31 mouse cellular contexts compared by ENCODE assay signal in genomic region chr19:11482684-11483083, GRCm38 (mm10). TPM values are rescaled to one million over a fixed set of nuclear protein-coding genes. Genes with fewer than 3 reads are reported as not detected.
"Had no signal": no experiment of that assay in that cellular context is flagged by ENCODE, and none has a peak within 500 bp of the region (broad histone marks: within the 10 kb centered on the region; RNA-seq: fewer than 3 reads in every experiment).

No protein-coding gene starts in this region.

- H3K4me1 ChIP-seq: embryonic facial prominence, embryonic 10.5 days; embryonic facial prominence, embryonic 12.5 days; embryonic facial prominence, embryonic 13.5 days; embryonic facial prominence, embryonic 15.5 days; forebrain, embryonic 10.5 days; forebrain, embryonic 12.5 days; forebrain, embryonic 13.5 days; forebrain, embryonic 15.5 days had no signal

- ATAC-seq: forebrain, embryonic 13.5 days; forebrain, embryonic 14.5 days; forebrain, embryonic 15.5 days; forebrain, embryonic 16.5 days; forebrain, postnatal 0 days had no signal

- H3K9ac ChIP-seq: embryonic facial prominence, embryonic 12.5 days; embryonic facial prominence, embryonic 13.5 days; embryonic facial prominence, embryonic 15.5 days; forebrain, embryonic 12.5 days; forebrain, embryonic 13.5 days; forebrain, embryonic 15.5 days; forebrain, postnatal 0 days had no signal

- H3K4me3 ChIP-seq: embryonic facial prominence, embryonic 10.5 days; embryonic facial prominence, embryonic 12.5 days; embryonic facial prominence, embryonic 13.5 days; embryonic facial prominence, embryonic 15.5 days; erythroblast, embryonic 14.5 days; forebrain, embryonic 10.5 days; forebrain, embryonic 12.5 days; forebrain, embryonic 13.5 days; forebrain, embryonic 15.5 days; gastrocnemius, adult 2 months; heart, adult 2 months had no signal

- H3K27ac ChIP-seq: embryonic facial prominence, embryonic 10.5 days; embryonic facial prominence, embryonic 12.5 days; embryonic facial prominence, embryonic 13.5 days; embryonic facial prominence, embryonic 15.5 days; forebrain, embryonic 10.5 days; forebrain, embryonic 12.5 days; forebrain, embryonic 13.5 days; forebrain, embryonic 15.5 days; gastrocnemius, adult 2 months; heart, adult 2 months had no signal

- H3K27me3 ChIP-seq: embryonic facial prominence, embryonic 12.5 days; embryonic facial prominence, embryonic 13.5 days; embryonic facial prominence, embryonic 15.5 days; forebrain, embryonic 12.5 days; forebrain, embryonic 13.5 days; forebrain, embryonic 15.5 days had no signal

- DNase-seq: cerebellum, adult 9-11 months; cerebellum, postnatal 10 days; cerebellum, postnatal 14 days; cerebellum, postnatal 25 days; cerebellum, postnatal 36 days; embryo, embryonic 11 days; forebrain, postnatal 0 days; gastrocnemius, adult 2 months; gastrocnemius, postnatal 10 days; gastrocnemius, postnatal 14 days; gastrocnemius, postnatal 25 days; gastrocnemius, postnatal 36 days; heart, adult 11 months; heart, adult 18-20 months; heart, adult 2 months had no signal

- H3K4me2 ChIP-seq: embryonic facial prominence, embryonic 12.5 days; embryonic facial prominence, embryonic 13.5 days; embryonic facial prominence, embryonic 15.5 days; forebrain, embryonic 12.5 days; forebrain, embryonic 13.5 days; forebrain, embryonic 15.5 days had no signal

- H3K9me3 ChIP-seq: embryonic facial prominence, embryonic 10.5 days; embryonic facial prominence, embryonic 12.5 days; embryonic facial prominence, embryonic 13.5 days; embryonic facial prominence, embryonic 15.5 days; forebrain, embryonic 10.5 days; forebrain, embryonic 12.5 days; forebrain, embryonic 13.5 days; forebrain, embryonic 15.5 days had no signal

- H3K36me3 ChIP-seq: embryonic facial prominence, embryonic 10.5 days; embryonic facial prominence, embryonic 12.5 days; embryonic facial prominence, embryonic 13.5 days; embryonic facial prominence, embryonic 15.5 days; forebrain, embryonic 10.5 days; forebrain, embryonic 12.5 days; forebrain, embryonic 15.5 days had no signal

RNA-seq across cellular contexts. Expression of gene Gm8369, which starts 3.1 kb away (rescaled TPM):
- polyA plus RNA-seq: embryonic facial prominence, embryonic 10.5 days; embryonic facial prominence, embryonic 11.5 days; embryonic facial prominence, embryonic 12.5 days; embryonic facial prominence, embryonic 13.5 days; embryonic facial prominence, embryonic 14.5 days; erythroblast, embryonic 14.5 days; forebrain, embryonic 10.5 days; forebrain, embryonic 11.5 days; forebrain, embryonic 12.5 days; forebrain, embryonic 13.5 days; forebrain, embryonic 14.5 days; forebrain, embryonic 15.5 days; forebrain, embryonic 16.5 days had no signal

RNA-seq across cellular contexts. Expression of gene Ms4a6c, which starts 13.5 kb away (rescaled TPM):
- polyA plus RNA-seq: erythroblast, embryonic 14.5 days had no signal

RNA-seq across cellular contexts. Expression of gene Ms4a6b, which starts 33.6 kb away (rescaled TPM):
- polyA plus RNA-seq: erythroblast, embryonic 14.5 days had no signal

RNA-seq across cellular contexts. Expression of gene Ms4a4b, which starts 39.3 kb away (rescaled TPM):
- polyA plus RNA-seq: embryonic facial prominence, embryonic 10.5 days; embryonic facial prominence, embryonic 11.5 days; embryonic facial prominence, embryonic 12.5 days; embryonic facial prominence, embryonic 15.5 days; forebrain, embryonic 10.5 days; forebrain, embryonic 11.5 days; forebrain, embryonic 12.5 days; forebrain, embryonic 13.5 days; forebrain, embryonic 14.5 days; forebrain, embryonic 15.5 days; forebrain, embryonic 16.5 days; forebrain, postnatal 0 days had no signal

RNA-seq across cellular contexts. Expression of gene Ms4a4d, which starts 53.9 kb away (rescaled TPM):
- polyA plus RNA-seq: cortical plate, adult 2 months; erythroblast, embryonic 14.5 days; forebrain, embryonic 12.5 days; forebrain, embryonic 13.5 days; forebrain, embryonic 14.5 days; forebrain, embryonic 15.5 days; forebrain, embryonic 16.5 days; forebrain, postnatal 0 days; frontal cortex, adult 2 months had no signal
